In genomic region chr9:44126746-44127145, GRCm38 (mm10) we compare ENCODE assay signal across 10 mouse cellular contexts. TPM values are rescaled to one million over a fixed set of nuclear protein-coding genes. Genes with fewer than 3 reads are reported as not detected.
DNase-seq lines count a peak whose midpoint lies in the region; ATAC-seq and TF ChIP-seq lines count a peak whose summit lies in the region.
"Had no signal": no experiment of that assay in that cellular context is flagged by ENCODE, and none has a peak within 500 bp of the region (broad histone marks: within the 10 kb centered on the region; RNA-seq: fewer than 3 reads in every experiment).

No protein-coding gene starts in this region.

- no peak for TF ChIP-seq POLR2A in lung, adult 2 months (IDR thresholded peaks at IDR 0.05; ENCODE audit: borderline replicate concordance, extremely low read depth, low read depth, low read length)

- H3K4me2 ChIP-seq in heart, embryonic 15.5 days, result peak overlapping the region; percentile 48; the same call in 1 of the 2 replicates
- H3K4me2 ChIP-seq in lung, postnatal 0 days (replicated peaks; ENCODE audit: low read depth, low read length), result 0 out of 2 replicates have a peak overlapping the region, but pooled peaks have one; percentile 11
- no peak overlapping the region for H3K4me2 ChIP-seq in limb, embryonic 15.5 days
- H3K4me2 ChIP-seq in stomach, postnatal 0 days (replicated peaks; ENCODE audit: low read depth), result no peak overlapping the region

- H3K9ac ChIP-seq in heart, embryonic 15.5 days, result no peak overlapping the region
- H3K9ac ChIP-seq in lung, postnatal 0 days (replicated peaks; ENCODE audit: low read depth), result no peak overlapping the region
- H3K9ac ChIP-seq in limb, embryonic 15.5 days, result no peak overlapping the region
- H3K9ac ChIP-seq in stomach, postnatal 0 days (ENCODE audit: low read length), result no peak overlapping the region
- H3K9ac ChIP-seq: hindbrain, embryonic 15.5 days had no signal

- no peak overlapping the region for H3K4me3 ChIP-seq in heart, embryonic 15.5 days
- H3K4me3 ChIP-seq in lung, postnatal 0 days (ENCODE audit: low read depth, low read length), result no peak overlapping the region
- H3K4me3 ChIP-seq in lung, adult 2 months (replicated peaks; ENCODE audit: extremely low read depth, low read depth, low read length), result no peak overlapping the region
- H3K4me3 ChIP-seq in limb, embryonic 15.5 days, result no peak overlapping the region
- no peak overlapping the region for H3K4me3 ChIP-seq in stomach, postnatal 0 days (ENCODE audit: low read depth, low read length)
- H3K4me3 ChIP-seq: hindbrain, embryonic 15.5 days had no signal

- TF ChIP-seq EP300 in lung, postnatal 0 days (IDR thresholded peaks at IDR 0.05), result no peak
- TF ChIP-seq EP300 in stomach, postnatal 0 days (optimal IDR thresholded peaks at IDR 0.05), result no peak

- peaks cover 47% of the 10 kb centered on the region for H3K4me1 ChIP-seq in heart, embryonic 15.5 days (replicated peaks)
- peaks cover 12% of the 10 kb centered on the region; the same call in 1 of the 2 replicates for H3K4me1 ChIP-seq in lung, postnatal 0 days (ENCODE audit: insufficient read depth, low read depth, low read length)
- H3K4me1 ChIP-seq in lung, adult 2 months (ENCODE audit: control insufficient read depth, insufficient read depth, low read length), result peaks cover 18% of the 10 kb centered on the region
- peaks cover 34% of the 10 kb centered on the region for H3K4me1 ChIP-seq in limb, embryonic 15.5 days
- peaks cover 6% of the 10 kb centered on the region for H3K4me1 ChIP-seq in stomach, postnatal 0 days (replicated peaks; ENCODE audit: control insufficient read depth, insufficient read depth)

- ATAC-seq in heart, embryonic 15.5 days (replicated peaks; ENCODE audit: insufficient number of reproducible peaks, insufficient read depth, low FRiP score, low read depth), result no peak
- ATAC-seq in lung, postnatal 0 days, result no peak
- ATAC-seq in limb, embryonic 15.5 days (ENCODE audit: insufficient number of reproducible peaks, low FRiP score, low TSS enrichment, low read depth), result no peak
- no peak for ATAC-seq in stomach, postnatal 0 days (ENCODE audit: low FRiP score, low TSS enrichment)

- H3K36me3 ChIP-seq in heart, embryonic 15.5 days, result no peaks in the 10 kb centered on the region
- no peaks in the 10 kb centered on the region for H3K36me3 ChIP-seq in lung, postnatal 0 days (ENCODE audit: insufficient read depth, low read length)
- no peaks in the 10 kb centered on the region for H3K36me3 ChIP-seq in limb, embryonic 15.5 days
- no peaks in the 10 kb centered on the region for H3K36me3 ChIP-seq in stomach, postnatal 0 days (ENCODE audit: control insufficient read depth, insufficient read depth, low read length)
- H3K36me3 ChIP-seq: hindbrain, embryonic 15.5 days had no signal

- H3K27ac ChIP-seq in heart, embryonic 15.5 days, result peak overlapping the region; percentile 55
- H3K27ac ChIP-seq in lung, postnatal 0 days (ENCODE audit: low read length), result peak overlapping the region; percentile 52
- H3K27ac ChIP-seq in limb, embryonic 15.5 days, result peak overlapping the region; percentile 73
- H3K27ac ChIP-seq in stomach, postnatal 0 days (replicated peaks), result peak overlapping the region; percentile 63; the same call in 1 of the 2 replicates
- H3K27ac ChIP-seq: hindbrain, embryonic 15.5 days had no signal

- no peaks in the 10 kb centered on the region for H3K27me3 ChIP-seq in heart, embryonic 15.5 days
- no peaks in the 10 kb centered on the region for H3K27me3 ChIP-seq in lung, postnatal 0 days (replicated peaks; ENCODE audit: insufficient read depth, low read length)
- 0 out of 2 replicates have a peak, but pooled peaks cover 6% of the 10 kb centered on the region for H3K27me3 ChIP-seq in limb, embryonic 15.5 days
- H3K27me3 ChIP-seq in stomach, postnatal 0 days (ENCODE audit: control insufficient read depth, insufficient read depth, low read length), result no peaks in the 10 kb centered on the region

- H3K9me3 ChIP-seq in heart, embryonic 15.5 days (replicated peaks), result no peaks in the 10 kb centered on the region
- H3K9me3 ChIP-seq in lung, postnatal 0 days (ENCODE audit: low read length), result no peaks in the 10 kb centered on the region
- no peaks in the 10 kb centered on the region for H3K9me3 ChIP-seq in limb, embryonic 15.5 days
- H3K9me3 ChIP-seq in stomach, postnatal 0 days (ENCODE audit: control insufficient read depth, low read length), result no peaks in the 10 kb centered on the region
- H3K9me3 ChIP-seq: hindbrain, embryonic 15.5 days had no signal

- DNase-seq in heart, adult 8-10 months (ENCODE audit: low spot score), result no peak
- DNase-seq in lung, postnatal 0 days (ENCODE audit: low spot score), result no peak
- DNase-seq in lung, adult 2 months, result no peak
- DNase-seq in stomach, postnatal 0 days (ENCODE audit: low spot score), result no peak
- DNase-seq in urinary bladder, postnatal 4 days (ENCODE audit: low spot score in 2 of 2), result no peak

- no peak for TF ChIP-seq CTCF in lung, postnatal 0 days (IDR thresholded peaks at IDR 0.05)
- TF ChIP-seq CTCF in lung, adult 2 months (IDR thresholded peaks at IDR 0.05; ENCODE audit: insufficient read depth, low read length), result no peak
- TF ChIP-seq CTCF in stomach, postnatal 0 days (IDR thresholded peaks at IDR 0.05; ENCODE audit: low read depth), result no peak

- WGBS in heart, embryonic 15.5 days, result 79% methylated on average over 3 of the region's 3 CpGs
- 68% methylated on average over 3 of the region's 3 CpGs for WGBS in lung, postnatal 0 days
- WGBS in lung, adult 2 months, result 54% methylated on average over 3 of the region's 3 CpGs
- WGBS in limb, embryonic 15.5 days, result 87% methylated on average over 3 of the region's 3 CpGs
- WGBS in stomach, postnatal 0 days, result 80% methylated on average over 3 of the region's 3 CpGs

RNA-seq across cellular contexts. Expression of gene Mcam, which starts 7.5 kb away (rescaled TPM):
- 93.4 and 102 TPM in 2 replicates for polyA plus RNA-seq in heart, embryonic 15.5 days (2015; fragmentation: Nextera tagmentation; extraction: Ambion mirVana)
- total RNA-seq in heart, adult 8-10 months (2022), result 10 to 100 TPM; 20.5 to 35.2 (median 28.1) TPM
- 113 and 116 TPM in 2 replicates for polyA plus RNA-seq in lung, postnatal 0 days (2015; fragmentation: Nextera tagmentation; extraction: Ambion mirVana)
- polyA plus RNA-seq in lung, adult 2 months (2012; rRNA removed), result 170 and 209 TPM in 2 replicates
- 41.5 and 47.3 TPM in 2 replicates for polyA plus RNA-seq in limb, embryonic 15.5 days (2015; fragmentation: Nextera tagmentation; extraction: Ambion mirVana)
- polyA plus RNA-seq in stomach, postnatal 0 days (2015; fragmentation: Nextera tagmentation; extraction: Ambion mirVana), result 43.9 and 44.5 TPM in 2 replicates

RNA-seq across cellular contexts. Expression of gene Rnf26, which starts 13.4 kb away (rescaled TPM):
- 28.7 and 39.9 TPM in 2 replicates for polyA plus RNA-seq in heart, embryonic 15.5 days (2015; fragmentation: Nextera tagmentation; extraction: Ambion mirVana)
- 1 to 10 TPM; 5.2 to 7.0 (median 6.4) TPM for total RNA-seq in heart, adult 8-10 months (2022)
- polyA plus RNA-seq in lung, postnatal 0 days (2015; fragmentation: Nextera tagmentation; extraction: Ambion mirVana), result 18.8 and 19.0 TPM in 2 replicates
- polyA plus RNA-seq in lung, adult 2 months (2012; rRNA removed), result 24.6 and 25.0 TPM in 2 replicates
- polyA plus RNA-seq in limb, embryonic 15.5 days (2015; fragmentation: Nextera tagmentation; extraction: Ambion mirVana), result 61.9 and 70.5 TPM in 2 replicates
- polyA plus RNA-seq in stomach, postnatal 0 days (2015; fragmentation: Nextera tagmentation; extraction: Ambion mirVana), result 22.0 and 22.2 TPM in 2 replicates

RNA-seq across cellular contexts. Expression of gene Gm49380, which starts 13.4 kb away (rescaled TPM):
- polyA plus RNA-seq in heart, embryonic 15.5 days (2015; fragmentation: Nextera tagmentation; extraction: Ambion mirVana), result 0.05 and 0.13 TPM in 2 replicates
- under 1 TPM; 0.11 to 0.47 (median 0.30) TPM for total RNA-seq in heart, adult 8-10 months (2022)
- polyA plus RNA-seq in lung, postnatal 0 days (2015; fragmentation: Nextera tagmentation; extraction: Ambion mirVana), result 0.29 and 0.30 TPM in 2 replicates
- 0.27 TPM in 1 of 2 replicates, not detected in the other for polyA plus RNA-seq in lung, adult 2 months (2012; rRNA removed)
- polyA plus RNA-seq in limb, embryonic 15.5 days (2015; fragmentation: Nextera tagmentation; extraction: Ambion mirVana), result 0.27 and 0.28 TPM in 2 replicates
- polyA plus RNA-seq in stomach, postnatal 0 days (2015; fragmentation: Nextera tagmentation; extraction: Ambion mirVana), result 0.05 TPM in 1 of 2 replicates, not detected in the other
- total RNA-seq: megakaryocyte-erythroid progenitor cell, adult 5-6 weeks had no signal
- polyA plus RNA-seq: hindbrain, embryonic 15.5 days had no signal

RNA-seq across cellular contexts. Expression of gene C1qtnf5, which starts 19.7 kb away (rescaled TPM):
- polyA plus RNA-seq in heart, embryonic 15.5 days (2015; fragmentation: Nextera tagmentation; extraction: Ambion mirVana), result 3.8 TPM in 2 replicates
- 10 to 100 TPM in 1 of 4 experiments, 1 to 10 TPM in 3; 7.6 to 12.9 (median 8.9) TPM for total RNA-seq in heart, adult 8-10 months (2022)
- 9.8 and 10.3 TPM in 2 replicates for polyA plus RNA-seq in lung, postnatal 0 days (2015; fragmentation: Nextera tagmentation; extraction: Ambion mirVana)
- polyA plus RNA-seq in lung, adult 2 months (2012; rRNA removed), result 29.0 and 31.0 TPM in 2 replicates
- polyA plus RNA-seq in limb, embryonic 15.5 days (2015; fragmentation: Nextera tagmentation; extraction: Ambion mirVana), result 8.5 and 9.4 TPM in 2 replicates
- 5.3 and 6.5 TPM in 2 replicates for polyA plus RNA-seq in stomach, postnatal 0 days (2015; fragmentation: Nextera tagmentation; extraction: Ambion mirVana)
- total RNA-seq: megakaryocyte-erythroid progenitor cell, adult 5-6 weeks had no signal

RNA-seq across cellular contexts. Expression of gene Mfrp, which starts 25.2 kb away (rescaled TPM):
- polyA plus RNA-seq in heart, embryonic 15.5 days (2015; fragmentation: Nextera tagmentation; extraction: Ambion mirVana), result not detected in 2 replicates
- not detected for total RNA-seq in heart, adult 8-10 months (2022)
- 0.08 TPM in 1 of 2 replicates, not detected in the other for polyA plus RNA-seq in lung, postnatal 0 days (2015; fragmentation: Nextera tagmentation; extraction: Ambion mirVana)
- polyA plus RNA-seq in lung, adult 2 months (2012; rRNA removed), result 0.25 and 0.34 TPM in 2 replicates
- polyA plus RNA-seq in limb, embryonic 15.5 days (2015; fragmentation: Nextera tagmentation; extraction: Ambion mirVana), result 0.10 and 0.20 TPM in 2 replicates
- polyA plus RNA-seq in stomach, postnatal 0 days (2015; fragmentation: Nextera tagmentation; extraction: Ambion mirVana), result not detected in 2 replicates
- total RNA-seq: gastrocnemius, adult 8-10 months; megakaryocyte-erythroid progenitor cell, adult 5-6 weeks had no signal

Comparison
In these comparisons a context has a peak if more than half of its experiments do, and no peak if none do; other contexts are left out.
1. H3K4me2 ChIP-seq: peak in heart, embryonic 15.5 days (single experiment) and lung, postnatal 0 days (single experiment); none in limb, embryonic 15.5 days (single experiment) and stomach, postnatal 0 days (single experiment).
2. Peak in every context shown above with its lines, with median percentiles within 50 percentile points of each other: H3K27ac ChIP-seq.